Mouse (Mus musculus) midbrain, embryonic 11.5 days (tissue): Measurements from ENCODE around the gene 4930415O20Rik. TPM values are rescaled to one million over a fixed set of nuclear protein-coding genes. Genes with fewer than 3 reads are reported as not detected.

Source experiments
- ATAC-seq: fragments of 200-750 bp; cut with Nextera tagmentation; 2 replicates; pipeline ENCODE4 v1.8.0; 2017; ENCODE audit warnings: moderate TSS enrichment, moderate library complexity; ENCODE audit not compliant: low FRiP score
- DNase-seq: peaks from one replicate; pipeline ENCODE4 v3.0.0; 2015; ENCODE audit warnings: low spot score; ENCODE audit errors: missing footprints
- H3K27ac ChIP-seq: fragments of 300-500 bp; sonication (generic); 2 replicates; pipeline ENCODE4 v1.5.1; 2014; ENCODE audit warnings: low read depth, low read length
- H3K27me3 ChIP-seq: fragments of 300-500 bp; sonication (generic); 2 replicates; pipeline ENCODE4 v1.6.1; 2014; ENCODE audit warnings: mild to moderate bottlenecking, low read length, moderate library complexity, mixed read lengths; ENCODE audit not compliant: control insufficient read depth, insufficient read depth
- H3K36me3 ChIP-seq: fragments of 300-500 bp; sonication (generic); 2 replicates; pipeline ENCODE4 v1.6.1; 2014; ENCODE audit warnings: mild to moderate bottlenecking, low read length, moderate library complexity, mixed read lengths; ENCODE audit not compliant: control insufficient read depth, insufficient read depth
- H3K4me1 ChIP-seq: fragments of 300-500 bp; sonication (generic); 2 replicates; pipeline ENCODE4 v1.6.1; 2014; ENCODE audit warnings: low read length; ENCODE audit not compliant: control insufficient read depth, insufficient read depth
- H3K4me2 ChIP-seq: fragments of 300-500 bp; sonication (generic); 2 replicates; pipeline ENCODE4 v1.6.1; 2014; ENCODE audit warnings: mild to moderate bottlenecking, moderate library complexity
- H3K4me3 ChIP-seq: fragments of 300-500 bp; sonication (generic); 2 replicates; pipeline ENCODE4 v1.5.1; 2014; ENCODE audit warnings: low read depth, low read length
- H3K9ac ChIP-seq: fragments of 300-500 bp; sonication (generic); 2 replicates; pipeline ENCODE4 v1.6.1; 2014; ENCODE audit warnings: low read length
- H3K9me3 ChIP-seq: fragments of 300-500 bp; sonication (generic); 2 replicates; pipeline ENCODE4 v1.6.1; 2016; ENCODE audit warnings: low read length; ENCODE audit not compliant: control insufficient read depth
- WGBS: fragments of 180-500 bp; shearing (Covaris S2); extraction: QIAGEN DNeasy Blood & Tissue Kit; methylation state at CpG from one replicate; pipeline ENCODE4 v1.1.7; 2014; 5-methylcytosine and 5-hydroxymethylcytosine counted together
- polyA plus RNA-seq: library from polyadenylated mRNA; unstranded; fragments of >200 nt; fragmentation: Nextera tagmentation; extraction: Ambion mirVana; gene quantifications from 2 replicates; pipeline ENCODE4 v1.2.1, GENCODE M21; 2014

The 4930415O20Rik gene
- polyA plus RNA-seq, 1 experiment from 2014 or later, result 0.44 TPM

DNA sequence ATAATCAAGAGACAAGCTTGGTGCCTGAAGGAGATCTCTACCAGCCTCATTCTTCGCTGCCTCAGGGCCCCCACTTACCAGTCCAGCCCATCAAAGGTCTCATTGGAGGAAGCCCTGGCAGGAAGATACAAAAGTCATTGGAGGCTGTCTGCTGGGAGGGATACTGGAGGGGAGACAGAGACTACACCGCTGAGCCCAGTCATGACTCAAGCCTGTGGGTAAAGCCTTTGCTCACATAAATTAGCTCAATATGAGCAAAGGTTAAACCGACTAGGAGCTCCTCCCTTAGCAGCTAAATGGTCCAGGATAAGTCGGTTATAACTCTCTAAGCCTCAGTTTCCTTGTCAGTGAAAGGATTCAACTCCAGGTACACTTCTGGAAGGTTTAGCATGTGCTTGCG, 24.2 kb downstream of the 4930415O20Rik start:
- Histone ChIP-seq H3K4me2 (no peak overlapping the region), H3K27me3 (no peaks in the 10 kb centered on the region), H3K4me3 (no peak overlapping the region), H3K27ac (no peak overlapping the region), H3K36me3 (peaks cover 31% of the 10 kb centered on the region), H3K9ac (no peak overlapping the region), H3K9me3 (no peaks in the 10 kb centered on the region), H3K4me1 (no peaks in the 10 kb centered on the region)
- ATAC-seq (no peak), DNase-seq (no peak)
- WGBS, result 92% methylated on average over 5 of the region's 5 CpGs

DNA sequence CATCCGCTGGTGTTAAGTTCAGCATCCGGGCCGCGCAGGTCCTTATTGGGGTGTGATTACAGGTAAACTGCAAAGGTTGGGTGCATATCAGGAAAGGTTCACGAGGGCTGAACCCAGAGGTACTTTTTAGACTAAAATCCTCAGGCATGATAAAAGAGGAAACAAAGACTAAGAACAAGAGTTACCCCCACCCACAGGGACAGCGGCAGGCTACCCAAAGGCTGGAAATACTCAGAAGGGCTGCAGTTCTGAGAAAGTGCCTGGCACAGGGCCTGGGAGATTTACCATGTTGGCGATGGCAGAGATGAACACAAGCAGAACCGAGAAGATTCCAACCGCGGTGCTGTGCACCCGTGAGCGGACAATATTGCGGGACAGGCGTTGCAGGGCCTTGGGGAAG, 25.8 kb downstream of the 4930415O20Rik start:
- 95% methylated on average over 14 of the region's 14 CpGs for WGBS
- ATAC-seq (no peak), DNase-seq (no peak)
- Histone ChIP-seq H3K4me3 (no peak overlapping the region), H3K27me3 (no peaks in the 10 kb centered on the region), H3K27ac (no peak overlapping the region), H3K4me1 (no peaks in the 10 kb centered on the region), H3K4me2 (no peak overlapping the region), H3K36me3 (peaks cover 33% of the 10 kb centered on the region), H3K9me3 (no peaks in the 10 kb centered on the region), H3K9ac (no peak overlapping the region)

DNA sequence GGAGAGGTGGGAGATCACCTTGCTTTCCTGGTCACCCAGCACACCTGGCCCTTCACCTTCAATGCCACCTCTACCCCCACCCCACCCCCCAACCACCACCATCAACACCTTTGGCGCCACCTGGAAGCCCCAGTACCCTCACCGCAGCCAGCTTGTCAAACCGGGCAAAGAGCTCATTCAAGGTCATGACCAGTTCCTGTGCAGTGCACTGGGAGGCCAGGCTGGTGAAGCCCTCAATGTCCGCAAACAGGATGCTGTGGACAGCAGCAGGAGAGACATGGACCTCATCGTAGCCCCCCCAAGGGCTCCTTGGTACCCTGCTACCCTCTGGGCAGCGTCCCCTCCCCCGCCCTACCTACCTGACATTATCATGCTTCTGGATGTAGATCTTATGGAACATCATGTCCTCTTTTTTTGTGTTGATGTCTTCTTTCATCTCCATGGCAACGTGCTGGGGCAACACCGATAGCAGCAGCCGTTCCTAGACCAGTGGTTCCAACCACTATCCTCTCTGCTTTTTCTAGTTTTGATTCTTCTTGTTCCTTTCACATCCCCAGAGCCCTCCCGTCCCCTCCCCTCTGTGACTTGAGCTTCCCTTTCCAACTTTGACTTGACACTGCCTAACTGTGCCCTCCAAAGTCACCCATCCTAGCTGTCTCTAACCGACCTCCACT, 29.4 kb downstream of the 4930415O20Rik start:
- no peaks in the 10 kb centered on the region for H3K4me1 ChIP-seq
- no peaks in the 10 kb centered on the region for H3K9me3 ChIP-seq
- H3K9ac ChIP-seq, result no peak overlapping the region
- H3K36me3 ChIP-seq, result peaks cover 24% of the 10 kb centered on the region
- 85% methylated on average over 12 of the region's 12 CpGs for WGBS
- no peak overlapping the region for H3K4me3 ChIP-seq
- H3K4me2 ChIP-seq, result no peak overlapping the region
- no peak for ATAC-seq
- DNase-seq, result no peak
- no peak overlapping the region for H3K27ac ChIP-seq
- H3K27me3 ChIP-seq, result no peaks in the 10 kb centered on the region

DNA sequence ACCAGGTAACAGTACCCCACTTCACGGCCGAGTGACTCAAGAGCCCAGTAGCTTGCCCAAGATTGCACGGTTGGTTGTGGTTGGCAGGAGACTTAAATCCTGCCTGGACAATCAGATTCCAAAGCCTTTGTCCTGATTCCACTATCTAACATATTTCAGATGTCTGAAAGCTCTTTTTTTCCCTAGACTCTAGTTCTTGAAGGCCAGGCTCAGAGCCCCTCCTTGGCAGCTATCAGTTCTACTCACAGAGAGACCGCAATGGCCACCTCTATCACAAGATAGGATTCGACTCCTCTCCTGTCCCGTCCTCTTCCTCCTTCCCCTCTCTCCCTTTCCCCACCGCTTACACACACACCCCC, 31.0 kb downstream of the 4930415O20Rik start:
- no peak for ATAC-seq
- DNase-seq, result no peak
- 76% methylated on average over 7 of the region's 7 CpGs for WGBS
- Histone ChIP-seq H3K4me1 (peaks cover 1% of the 10 kb centered on the region; the same call in 1 of the 2 replicates), H3K9me3 (no peaks in the 10 kb centered on the region), H3K27ac (no peak overlapping the region), H3K4me3 (no peak overlapping the region), H3K9ac (no peak overlapping the region), H3K36me3 (peaks cover 18% of the 10 kb centered on the region), H3K27me3 (no peaks in the 10 kb centered on the region), H3K4me2 (no peak overlapping the region)

DNA sequence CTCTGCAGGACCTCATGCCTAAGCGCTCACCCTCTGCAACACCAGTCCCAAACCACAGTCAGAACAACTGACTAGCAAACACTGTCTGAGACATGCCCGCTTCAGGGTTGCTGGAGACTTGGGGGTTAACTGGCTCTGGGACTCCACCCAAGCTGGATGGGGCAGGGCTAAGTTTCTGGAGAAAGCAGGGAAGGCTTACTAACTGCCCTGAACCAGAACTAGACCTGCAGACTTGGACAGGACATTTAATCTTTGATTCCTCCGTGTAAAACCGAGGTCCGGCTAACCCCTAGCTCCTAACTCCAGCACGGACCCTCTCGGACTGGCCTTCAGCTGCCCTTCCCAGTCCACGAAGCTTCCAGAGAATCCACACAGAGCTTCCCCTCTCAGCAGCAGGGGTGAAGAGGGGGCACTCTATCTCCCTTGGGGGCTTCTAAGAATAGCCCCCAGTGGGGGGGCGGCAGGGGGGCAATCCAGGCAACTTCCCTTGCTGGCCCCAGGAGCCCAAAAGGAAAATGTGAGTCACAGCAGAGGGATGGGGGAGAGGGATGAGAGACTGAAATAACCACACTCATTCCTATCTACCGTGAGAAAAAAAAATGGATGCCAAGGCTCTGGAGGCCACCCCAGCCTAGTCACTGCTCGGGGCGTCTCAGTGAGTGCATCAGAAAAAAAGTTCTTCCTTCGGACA, 31.5 kb downstream of the 4930415O20Rik start:
- no peak overlapping the region for H3K27ac ChIP-seq
- H3K9me3 ChIP-seq, result no peaks in the 10 kb centered on the region
- H3K4me3 ChIP-seq, result no peak overlapping the region
- DNase-seq (no peak), ATAC-seq (no peak)
- H3K27me3 ChIP-seq, result no peaks in the 10 kb centered on the region
- 65% methylated on average over 13 of the region's 13 CpGs for WGBS
- H3K36me3 ChIP-seq, result peaks cover 18% of the 10 kb centered on the region
- H3K9ac ChIP-seq, result no peak overlapping the region
- H3K4me2 ChIP-seq, result no peak overlapping the region
- H3K4me1 ChIP-seq, result peaks cover 7% of the 10 kb centered on the region

DNA sequence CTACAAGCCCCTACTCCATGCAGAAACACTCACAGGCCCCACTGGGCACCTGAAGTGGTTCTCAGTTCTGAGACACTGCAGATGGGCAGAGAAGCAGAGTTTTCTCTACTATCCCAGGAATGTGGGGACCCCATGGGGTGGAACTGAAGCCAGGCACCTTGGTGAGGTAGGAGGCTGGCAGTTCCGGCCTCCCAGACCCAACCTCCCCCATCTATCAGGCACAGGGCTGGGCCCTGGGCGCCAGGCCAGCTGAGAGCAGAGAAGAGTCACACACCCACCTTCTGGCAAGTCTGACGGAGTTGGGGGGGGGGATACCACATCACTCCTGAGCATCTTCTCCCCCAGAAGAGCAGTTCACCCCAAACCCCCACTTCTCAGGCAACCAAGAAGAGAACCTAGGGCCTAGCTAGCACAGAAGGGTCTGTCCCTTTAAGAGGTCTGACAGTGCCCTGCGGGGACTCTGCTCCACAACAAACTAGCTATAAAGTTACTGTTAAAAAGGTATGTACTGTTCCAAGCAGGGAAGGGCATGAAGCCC, 32.2 kb downstream of the 4930415O20Rik start:
- ATAC-seq (no peak), DNase-seq (no peak)
- Histone ChIP-seq H3K4me2 (no peak overlapping the region), H3K27ac (no peak overlapping the region), H3K27me3 (no peaks in the 10 kb centered on the region), H3K9me3 (no peaks in the 10 kb centered on the region), H3K9ac (no peak overlapping the region), H3K4me3 (no peak overlapping the region), H3K4me1 (peaks cover 13% of the 10 kb centered on the region), H3K36me3 (peaks cover 13% of the 10 kb centered on the region)
- WGBS, result 81% methylated on average over 4 of the region's 4 CpGs

DNA sequence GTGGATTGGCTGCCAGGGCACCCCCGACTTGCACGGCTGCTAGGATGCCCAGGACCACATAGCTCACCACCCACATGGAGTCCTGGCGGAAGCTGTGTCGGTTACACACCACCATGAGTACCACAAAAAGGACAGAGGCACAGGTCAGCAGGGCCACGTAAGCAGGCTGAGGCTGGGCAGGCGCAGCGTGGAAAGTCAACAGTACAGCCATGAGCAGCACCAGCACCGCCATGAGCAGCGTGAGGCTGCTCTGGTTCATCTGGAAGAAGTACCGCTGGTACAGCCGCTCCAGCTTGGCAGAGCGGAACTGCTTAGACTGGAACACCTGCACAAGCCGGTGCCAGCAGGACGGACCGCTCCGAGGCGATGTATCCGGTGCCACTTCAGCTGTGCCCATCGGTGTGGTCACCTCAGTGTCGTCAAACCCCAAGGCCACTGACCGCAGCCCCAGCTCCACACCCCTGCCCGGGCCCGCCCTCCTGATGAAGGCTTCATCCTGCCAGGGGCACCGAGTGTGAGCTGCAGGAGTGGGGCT, 33.3 kb downstream of the 4930415O20Rik start:
- Histone ChIP-seq H3K4me1 (peaks cover 20% of the 10 kb centered on the region), H3K9me3 (no peaks in the 10 kb centered on the region), H3K9ac (no peak overlapping the region), H3K36me3 (peaks cover 7% of the 10 kb centered on the region), H3K27ac (no peak overlapping the region), H3K27me3 (no peaks in the 10 kb centered on the region), H3K4me2 (no peak overlapping the region), H3K4me3 (no peak overlapping the region)
- ATAC-seq, result no peak
- no peak for DNase-seq
- 93% methylated on average over 24 of the region's 24 CpGs for WGBS

DNA sequence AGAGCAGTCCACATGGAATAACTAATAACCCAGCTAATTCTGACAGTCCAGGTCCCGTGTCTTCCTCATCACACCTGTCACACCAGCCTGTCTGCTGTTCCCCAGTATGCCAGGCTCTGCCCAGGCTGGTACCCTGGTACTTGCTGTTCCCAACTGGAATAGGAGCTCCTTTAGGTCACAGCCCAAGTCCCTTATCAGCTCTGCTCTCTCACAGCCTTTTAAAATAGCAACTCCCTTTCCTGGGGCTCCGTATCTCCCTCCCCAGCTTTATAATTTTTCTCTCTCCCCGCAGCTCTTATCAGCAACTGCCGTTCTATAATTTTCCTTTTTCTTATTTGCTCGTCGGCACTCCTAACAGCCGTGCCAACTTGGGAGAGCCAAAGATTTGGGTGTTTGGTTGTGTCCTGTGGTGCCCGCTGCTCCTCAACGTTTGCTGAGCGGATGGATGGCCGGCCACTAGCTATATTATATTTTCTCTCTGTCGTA, 35.3 kb downstream of the 4930415O20Rik start:
- H3K9ac ChIP-seq, result no peak overlapping the region
- H3K4me1 ChIP-seq, result peaks cover 26% of the 10 kb centered on the region
- no peaks in the 10 kb centered on the region for H3K9me3 ChIP-seq
- H3K4me3 ChIP-seq, result no peak overlapping the region
- H3K4me2 ChIP-seq, result no peak overlapping the region
- peaks cover 5% of the 10 kb centered on the region for H3K36me3 ChIP-seq
- H3K27me3 ChIP-seq, result no peaks in the 10 kb centered on the region; the same call in 1 of the 2 replicates
- no peak overlapping the region for H3K27ac ChIP-seq
- no peak for ATAC-seq
- WGBS, result 88% methylated on average over 12 of the region's 12 CpGs
- DNase-seq, result no peak

DNA sequence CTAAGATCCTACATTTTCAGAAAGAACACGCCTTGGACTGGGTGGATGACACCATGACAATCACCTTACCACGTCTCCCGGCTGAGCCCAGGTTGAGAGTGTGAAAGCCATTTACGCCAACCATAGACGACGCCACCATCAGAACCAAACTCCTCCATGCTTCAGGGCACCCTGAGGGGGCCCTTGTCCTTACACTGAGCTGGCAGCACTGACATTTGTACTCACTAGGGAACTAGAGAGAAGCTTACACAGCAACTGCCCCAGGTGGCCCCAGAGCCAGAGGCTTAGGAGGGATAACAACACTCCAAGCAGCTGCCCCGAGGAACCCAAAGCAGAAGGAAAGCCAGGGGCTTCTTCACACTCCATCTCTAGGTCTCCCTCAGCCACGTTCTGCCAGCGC, 35.9 kb downstream of the 4930415O20Rik start:
- 64% methylated on average over 9 of the region's 9 CpGs for WGBS
- H3K9me3 ChIP-seq, result no peaks in the 10 kb centered on the region
- peaks cover 5% of the 10 kb centered on the region for H3K36me3 ChIP-seq
- DNase-seq (no peak), ATAC-seq (no peak)
- no peak overlapping the region for H3K4me2 ChIP-seq
- peaks cover 26% of the 10 kb centered on the region for H3K4me1 ChIP-seq
- H3K27ac ChIP-seq, result no peak overlapping the region
- H3K27me3 ChIP-seq, result no peaks in the 10 kb centered on the region; the same call in 1 of the 2 replicates
- H3K4me3 ChIP-seq, result no peak overlapping the region
- no peak overlapping the region for H3K9ac ChIP-seq
